Comparison of ENCODE assay signal across 9 mouse cellular contexts in the genomic region with DNA sequence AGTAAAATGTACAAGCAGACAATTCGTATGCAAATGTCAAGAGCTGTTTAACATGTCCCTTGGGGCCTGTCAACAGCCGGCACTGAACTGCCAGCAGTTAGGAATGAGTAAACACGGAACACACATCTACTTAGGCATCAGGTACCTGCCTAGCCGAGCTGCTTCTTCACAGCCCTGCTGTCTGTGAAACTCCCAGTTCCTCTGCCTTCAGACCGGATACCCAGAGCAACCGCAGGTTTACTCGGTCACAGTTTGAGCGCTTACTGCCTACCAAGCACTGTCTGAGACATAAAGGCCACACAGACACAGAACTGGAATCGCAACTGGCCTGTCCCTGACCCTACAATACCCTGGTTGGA.
DNase-seq lines count a peak whose midpoint lies in the region; ATAC-seq and TF ChIP-seq lines count a peak whose summit lies in the region.
"Had no signal": no experiment of that assay in that cellular context is flagged by ENCODE, and none has a peak within 500 bp of the region (broad histone marks: within the 10 kb centered on the region; RNA-seq: fewer than 3 reads in every experiment).

No protein-coding gene starts in this region.

- H3K4me2 ChIP-seq in forebrain, embryonic 15.5 days (replicated peaks) = no peak overlapping the region
- no peak overlapping the region for H3K4me2 ChIP-seq in limb, embryonic 14.5 days (replicated peaks; ENCODE audit: low read depth, low read length, severe bottlenecking)

- intact Hi-C loops in left cerebral cortex, postnatal 14 days (cut with DNase I) = no loop called here
- intact Hi-C loops in left cerebral cortex, postnatal 4 days (cut with DNase I) = no loop called here

- H3K36me3 ChIP-seq in forebrain, embryonic 10.5 days (replicated peaks) = no peaks in the 10 kb centered on the region
- H3K36me3 ChIP-seq in forebrain, embryonic 15.5 days = no peaks in the 10 kb centered on the region
- no peaks in the 10 kb centered on the region for H3K36me3 ChIP-seq in limb, embryonic 14.5 days (ENCODE audit: control insufficient read depth, insufficient read depth, low read length)

- H3K9me3 ChIP-seq in forebrain, embryonic 10.5 days = no peaks in the 10 kb centered on the region
- H3K9me3 ChIP-seq in forebrain, embryonic 15.5 days = no peaks in the 10 kb centered on the region
- no peaks in the 10 kb centered on the region for H3K9me3 ChIP-seq in limb, embryonic 14.5 days (ENCODE audit: control insufficient read depth, low read length)

- TF ChIP-seq POLR2A in limb, embryonic 14.5 days (IDR thresholded peaks at IDR 0.05; ENCODE audit: borderline replicate concordance, extremely low read depth, insufficient read depth, insufficient read length) = no peak

- H3K27me3 ChIP-seq in forebrain, embryonic 10.5 days (ENCODE audit: poor library complexity, severe bottlenecking) = 0 out of 2 replicates have a peak, but pooled peaks cover 4% of the 10 kb centered on the region
- H3K27me3 ChIP-seq in forebrain, embryonic 15.5 days = no peaks in the 10 kb centered on the region
- no peaks in the 10 kb centered on the region for H3K27me3 ChIP-seq in limb, embryonic 14.5 days (ENCODE audit: control insufficient read depth, insufficient read depth, low read length)

- H3K9ac ChIP-seq in forebrain, embryonic 15.5 days (replicated peaks) = no peak overlapping the region
- H3K9ac ChIP-seq in limb, embryonic 14.5 days (ENCODE audit: low read depth, low read length, severe bottlenecking) = no peak overlapping the region

- peaks cover 28% of the 10 kb centered on the region for H3K4me1 ChIP-seq in forebrain, embryonic 10.5 days
- peaks cover 17% of the 10 kb centered on the region for H3K4me1 ChIP-seq in forebrain, embryonic 15.5 days
- peaks cover 44% of the 10 kb centered on the region for H3K4me1 ChIP-seq in limb, embryonic 14.5 days (ENCODE audit: control insufficient read depth, insufficient read depth, low read length)

- no peak overlapping the region for H3K4me3 ChIP-seq in forebrain, embryonic 10.5 days
- H3K4me3 ChIP-seq in forebrain, embryonic 15.5 days = no peak overlapping the region
- no peak overlapping the region for H3K4me3 ChIP-seq in limb, embryonic 14.5 days (replicated peaks; ENCODE audit: low read length)

- no peak for ATAC-seq in forebrain, embryonic 15.5 days (replicated peaks)
- ATAC-seq in limb, embryonic 14.5 days (ENCODE audit: low FRiP score, low read depth) = no peak

- peak overlapping the region; percentile 70; the same call in 1 of the 2 replicates for H3K27ac ChIP-seq in forebrain, embryonic 10.5 days
- no peak overlapping the region; the same call in 1 of the 2 replicates for H3K27ac ChIP-seq in forebrain, embryonic 15.5 days (replicated peaks)
- peak overlapping the region; percentile 39 for H3K27ac ChIP-seq in limb, embryonic 14.5 days (replicated peaks; ENCODE audit: low read depth, low read length)

- no peak for DNase-seq in forebrain, embryonic 10.5 days (ENCODE audit: extremely low spot score, low spot score)
- peak; percentile 6 to 10 for DNase-seq in left cerebral cortex, postnatal 14 days (ENCODE audit: low spot score in 2 of 2)
- no peak for DNase-seq in left cerebral cortex, postnatal 4 days
- DNase-seq in brain, adult 2 months (ENCODE audit: low read depth, low spot score) = peak; percentile 40
- DNase-seq in limb, embryonic 14.5 days (ENCODE audit: low spot score) = no peak
- no peak for DNase-seq in cerebellum, adult 8-10 months
- no peak for DNase-seq in cerebellum, adult 9-11 months
- DNase-seq: cerebellum, adult 11-12 months had no signal

- WGBS in forebrain, embryonic 10.5 days = 72% methylated on average over 9 of the region's 9 CpGs
- WGBS in forebrain, embryonic 15.5 days = 51% methylated on average over 9 of the region's 9 CpGs
- 54% methylated on average over 9 of the region's 9 CpGs for WGBS in limb, embryonic 14.5 days

Comparison
In these comparisons a context has a peak if more than half of its experiments do, and no peak if none do; other contexts are left out.
1. DNase-seq: peak in left cerebral cortex, postnatal 14 days (2 of 2) and brain, adult 2 months (single experiment); none in forebrain, embryonic 10.5 days (single experiment), left cerebral cortex, postnatal 4 days (single experiment), limb, embryonic 14.5 days (single experiment), cerebellum, adult 8-10 months (single experiment) and cerebellum, adult 9-11 months (single experiment).